Mouse (Mus musculus) hindlimb bud, embryonic 11.5 days (tissue): Measurements from ENCODE around the gene Cntnap5c.
"Not testable (repeated sequence)": the region's sequence is repeated elsewhere in the genome, so short reads cannot be mapped to it uniquely, and the experiment has no call there.

Source experiments
- DNase-seq: peaks from one replicate; pipeline ENCODE4 v3.0.0-alpha.2; 2012; ENCODE audit warnings: low read depth, low spot score; ENCODE audit errors: extremely low spot score

Cntnap5c gene

GRCm38 (mm10) chr17:57768622-57769610, at the start of gene Cntnap5c:
Cntnap5c (plus strand) TSS chr17:57769570.
- DNase-seq = peak; percentile 53

GRCm38 (mm10) chr17:57742119-57742518, 27.3 kb upstream of the Cntnap5c start, which contains the start of gene Gm21834:
Gm21834 (minus strand) TSS chr17:57742219.
- no peak for DNase-seq

GRCm38 (mm10) chr17:57758033-57758432, 11.3 kb upstream of the Cntnap5c start:
- DNase-seq = no peak

GRCm38 (mm10) chr17:57767306-57767705, 2.1 kb upstream of the Cntnap5c start:
- DNase-seq = no peak

GRCm38 (mm10) chr17:57770904-57771303, 1.5 kb downstream of the Cntnap5c start:
- no peak for DNase-seq

GRCm38 (mm10) chr17:57788161-57788799, 18.9 kb downstream of the Cntnap5c start:
- DNase-seq = no peak

GRCm38 (mm10) chr17:57795408-57795807, 26.0 kb downstream of the Cntnap5c start:
- DNase-seq = no peak

GRCm38 (mm10) chr17:57796668-57797311, 27.4 kb downstream of the Cntnap5c start:
- DNase-seq = no peak

GRCm38 (mm10) chr17:57799414-57799985, 30.1 kb downstream of the Cntnap5c start:
- DNase-seq = no peak

- DNase-seq = no peak
Measured at GRCm38 (mm10) chr17:57801180-57801579, 31.8 kb downstream of the Cntnap5c start.

GRCm38 (mm10) chr17:57837090-57837971, 68.0 kb downstream of the Cntnap5c start:
- DNase-seq = no peak

GRCm38 (mm10) chr17:57855811-57856210, 86.4 kb downstream of the Cntnap5c start:
- not testable (repeated sequence) for DNase-seq

- DNase-seq = no peak
Measured at GRCm38 (mm10) chr17:57865996-57866395, 96.6 kb downstream of the Cntnap5c start.

GRCm38 (mm10) chr17:57887742-57888389, 118.5 kb downstream of the Cntnap5c start:
- DNase-seq = no peak

- DNase-seq = no peak
Measured at GRCm38 (mm10) chr17:57911770-57912293, 142.5 kb downstream of the Cntnap5c start.

GRCm38 (mm10) chr17:57984230-57984629, 214.9 kb downstream of the Cntnap5c start:
- DNase-seq = no peak

- DNase-seq = no peak
Measured at GRCm38 (mm10) chr17:57988420-57988819, 219.1 kb downstream of the Cntnap5c start.

GRCm38 (mm10) chr17:57996461-57996860, 227.1 kb downstream of the Cntnap5c start:
- DNase-seq = no peak

- no peak for DNase-seq
Measured at GRCm38 (mm10) chr17:57999080-57999479, 229.7 kb downstream of the Cntnap5c start.
